Mouse (Mus musculus) retina, postnatal 1 day (tissue): ENCODE data around the gene Arpc5.
"Not testable (repeated sequence)": the region's sequence is repeated elsewhere in the genome, so short reads cannot be mapped to it uniquely, and the experiment has no call there.

Experiments
- DNase-seq: peaks from one replicate; pipeline ENCODE4 v3.0.0-alpha.2; 2012

Gene Arpc5

GRCm38 (mm10) chr1:152766032-152766772, at the start of gene Arpc5, which contains the start of gene Rgl1:
Gene Arpc5 (plus strand): TSS chr1:152766542.
Gene Rgl1 (minus strand): TSS chr1:152766351.
- DNase-seq: peak; percentile 98

DNA sequence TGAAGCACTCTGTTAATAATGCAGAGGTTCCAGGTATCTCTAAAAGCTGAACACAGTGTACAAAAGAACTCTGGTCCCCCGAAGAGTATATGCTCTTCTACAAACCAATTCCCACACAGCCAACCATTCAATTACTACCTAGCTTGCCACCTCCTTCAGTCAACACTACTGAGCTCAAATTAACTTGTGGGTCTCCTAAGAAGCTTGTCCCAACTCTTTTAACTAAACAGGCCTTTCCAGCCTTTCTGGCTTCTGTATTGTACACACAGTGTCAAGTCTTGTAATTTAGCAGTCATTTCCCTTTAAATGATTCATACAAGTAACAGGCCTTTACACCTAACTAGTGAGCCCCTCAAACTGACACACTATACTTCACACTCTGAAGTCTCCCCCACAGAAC, 49.0 kb upstream of the Arpc5 start:
- no peak for DNase-seq

DNA sequence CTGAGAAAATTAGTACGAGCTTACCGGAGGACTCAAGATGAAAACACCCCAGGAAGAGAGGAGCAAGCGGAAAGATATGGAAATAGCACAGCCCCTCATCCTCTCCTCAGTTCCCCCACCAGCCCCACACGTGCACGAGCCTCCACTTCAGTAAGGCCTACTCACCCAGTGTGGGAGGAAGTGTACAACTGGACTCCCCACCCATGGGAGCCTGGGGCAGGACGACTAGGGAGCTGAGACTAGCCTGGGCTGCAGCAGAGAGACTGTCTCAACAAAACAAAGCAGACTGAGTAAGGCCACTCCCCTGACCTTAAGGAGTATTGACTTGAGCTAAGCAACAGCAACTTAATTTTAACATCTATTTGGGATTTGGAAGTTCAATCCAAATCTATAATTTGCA, 48.1 kb upstream of the Arpc5 start:
- DNase-seq: no peak

DNA sequence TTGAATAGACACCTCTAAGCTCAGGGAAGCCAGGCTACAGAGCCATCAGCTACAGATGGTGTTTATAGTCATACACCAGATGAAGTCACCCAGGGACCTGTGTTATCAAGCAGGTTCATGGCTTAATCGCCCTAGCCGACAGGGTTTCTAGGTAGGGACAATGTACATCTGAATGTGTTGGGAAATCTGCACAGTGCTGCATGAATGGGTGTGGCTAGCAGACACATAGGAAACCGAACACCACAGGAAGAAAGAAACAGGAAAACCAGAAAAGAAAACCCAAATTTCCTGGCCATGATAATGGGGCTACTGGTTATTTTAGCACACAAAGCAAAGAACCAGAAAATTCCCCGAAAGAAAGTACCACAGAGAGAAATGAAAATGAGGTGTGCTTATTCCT, 45.4 kb upstream of the Arpc5 start:
- no peak for DNase-seq

DNA sequence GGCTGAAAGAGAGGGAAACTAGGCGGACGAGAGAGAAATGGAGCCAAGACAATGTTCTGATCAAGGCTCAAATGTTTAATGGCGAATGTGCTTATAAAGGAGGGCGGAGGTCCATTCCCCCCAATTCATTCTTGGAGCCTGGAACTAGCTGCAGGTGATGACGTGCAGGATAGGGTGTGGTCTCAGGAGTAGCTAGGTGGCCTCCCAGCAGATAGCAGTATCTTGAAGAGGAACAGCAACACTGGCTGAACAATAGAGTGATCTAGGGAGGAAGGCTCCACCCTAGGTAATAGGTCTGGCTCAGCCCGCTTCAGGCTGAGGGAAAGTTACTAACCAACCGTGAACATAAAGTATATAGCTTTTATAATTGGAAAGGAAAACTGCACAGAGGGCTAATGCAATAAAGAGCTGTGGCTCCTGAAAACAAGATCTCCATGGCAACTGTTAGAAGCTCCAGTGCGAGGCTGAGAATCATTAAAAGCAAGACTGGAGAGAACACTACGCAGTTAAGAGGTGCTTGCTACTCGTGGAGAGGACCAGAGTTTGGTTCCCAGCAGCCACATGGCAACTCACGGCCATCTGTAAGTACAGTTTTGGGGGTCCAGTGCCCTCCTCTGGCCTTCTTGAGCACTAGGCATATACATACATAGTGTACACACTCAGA, 44.7 kb upstream of the Arpc5 start:
- no peak for DNase-seq

- DNase-seq: no peak
These were observed 42.1 kb upstream of the Arpc5 start for GRCm38 (mm10) chr1:152724286-152724685.

DNA sequence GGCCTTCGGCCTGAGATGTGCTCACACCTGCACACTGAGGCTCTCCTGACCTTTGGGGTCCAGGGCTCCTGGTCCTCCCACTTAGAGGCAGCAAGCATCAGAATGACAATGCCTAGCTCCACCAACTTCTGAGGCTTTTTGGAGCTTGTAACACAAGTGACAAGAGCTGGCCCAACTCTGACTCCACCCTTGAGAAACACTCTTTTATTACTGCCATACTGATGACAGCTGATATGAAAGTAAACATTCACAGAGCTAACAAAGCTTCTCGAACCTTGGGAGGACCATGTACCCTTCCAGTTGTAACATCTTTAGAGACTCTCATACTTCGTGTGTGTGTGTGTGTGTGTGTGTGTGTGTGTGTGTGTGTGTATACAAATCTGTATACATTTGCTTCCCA, 40.2 kb upstream of the Arpc5 start:
- no peak for DNase-seq

- DNase-seq: no peak
These were observed 38.6 kb upstream of the Arpc5 start for GRCm38 (mm10) chr1:152727604-152728236.

DNA sequence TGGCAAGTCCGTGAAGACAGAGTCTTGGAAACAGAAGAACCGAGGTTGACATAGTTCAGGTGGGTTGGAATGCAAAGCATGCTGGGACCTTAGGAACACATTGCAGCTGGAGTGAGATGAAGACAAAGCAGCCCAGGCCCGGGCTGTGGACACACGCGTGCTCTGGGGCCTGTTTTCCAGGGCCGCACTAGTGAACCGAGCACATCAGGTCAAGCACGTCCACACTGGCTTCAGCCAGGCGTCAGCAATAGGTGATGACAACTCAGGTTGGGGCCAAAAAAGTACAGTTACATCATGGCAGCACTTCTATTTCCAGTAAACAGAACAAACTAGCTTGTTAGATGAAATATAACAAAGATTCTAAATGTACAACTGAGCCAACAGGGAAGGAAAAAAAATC, 27.5 kb upstream of the Arpc5 start:
- no peak for DNase-seq

DNA sequence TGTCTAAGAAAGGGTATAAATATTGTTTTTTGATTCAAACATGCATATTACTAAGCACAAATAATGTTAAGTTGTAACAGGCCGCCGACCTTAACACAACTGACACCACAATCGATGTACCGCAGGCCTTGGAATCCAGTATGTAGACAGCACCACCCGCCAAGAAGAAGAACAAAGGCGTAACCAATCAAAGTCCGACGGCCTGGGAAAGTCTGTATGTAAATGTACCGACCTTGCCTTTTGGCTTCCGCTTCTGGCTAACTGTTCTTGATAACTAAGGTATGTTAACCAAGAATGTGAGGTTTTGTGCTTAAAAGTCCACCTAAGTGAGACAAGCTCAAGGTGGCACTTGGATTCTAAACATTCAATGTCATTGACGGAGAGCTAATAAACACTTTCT, 27.0 kb upstream of the Arpc5 start:
- DNase-seq: no peak

GRCm38 (mm10) chr1:152743095-152743826, 23.1 kb upstream of the Arpc5 start:
- no peak for DNase-seq

GRCm38 (mm10) chr1:152746426-152746825, 19.9 kb upstream of the Arpc5 start:
- peak; percentile 88 for DNase-seq

DNA sequence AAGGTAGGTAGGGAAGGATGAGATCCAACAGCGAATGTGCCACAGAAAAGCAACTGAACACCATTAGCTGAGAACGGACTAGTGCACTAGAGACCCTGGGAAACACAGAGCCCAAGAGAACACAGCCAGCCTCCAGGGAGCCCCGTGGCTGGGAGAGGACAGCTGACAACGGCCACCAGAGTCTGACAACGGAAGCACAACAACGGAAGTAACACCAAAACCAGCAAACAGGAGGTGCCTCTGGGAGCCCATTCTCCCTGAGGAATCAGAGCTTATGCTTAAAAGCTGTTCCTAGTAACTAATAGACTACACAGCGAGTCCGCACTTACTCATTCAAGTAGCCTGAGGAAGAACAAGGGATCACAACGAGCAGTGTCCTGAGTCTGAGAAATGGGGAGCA, 17.1 kb upstream of the Arpc5 start:
- DNase-seq: no peak

DNA sequence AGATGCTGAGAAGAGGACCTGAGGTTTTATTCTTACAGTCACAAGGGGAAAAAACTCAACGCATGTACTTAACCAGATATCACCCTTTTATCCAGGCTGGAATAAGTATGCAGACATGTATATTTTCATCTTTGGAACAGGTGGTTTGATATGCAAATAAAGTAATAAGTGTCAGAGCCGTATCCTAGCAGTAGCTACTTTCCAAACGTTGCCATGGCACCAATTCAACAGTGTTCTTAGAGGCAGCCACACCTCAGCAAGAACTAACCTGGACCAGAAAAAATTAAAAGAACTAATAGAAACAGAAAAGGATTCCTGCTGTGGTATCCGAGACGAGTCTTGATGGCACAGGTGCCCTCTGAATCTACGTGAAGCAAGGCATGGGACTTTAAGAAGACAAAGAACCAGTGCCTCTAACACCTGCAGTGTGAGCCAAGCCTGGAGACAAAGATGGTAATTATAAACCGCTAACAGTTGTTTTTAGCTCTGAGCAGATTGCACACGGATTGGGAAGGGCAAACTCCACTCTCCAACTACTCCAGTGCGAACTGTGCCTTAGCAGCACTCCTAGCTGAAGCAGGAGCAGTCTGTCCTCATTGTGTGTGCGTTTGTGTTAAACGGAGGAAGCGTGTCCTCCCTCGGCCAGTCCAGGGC, 15.9 kb upstream of the Arpc5 start, which contains the start of gene Apobec4:
TSS of gene Apobec4 (plus strand) at position 240 of the 654 bp plus-strand sequence.
- no peak for DNase-seq

- DNase-seq: no peak
These were observed 4.6 kb upstream of the Arpc5 start for GRCm38 (mm10) chr1:152761791-152762190.

- DNase-seq: peak; percentile 48
These were observed 734 bp downstream of the Arpc5 start for GRCm38 (mm10) chr1:152766804-152767748.

- DNase-seq: peak; percentile 88
These were observed 1.6 kb downstream of the Arpc5 start for GRCm38 (mm10) chr1:152767749-152768488.

GRCm38 (mm10) chr1:152771016-152771415, 4.7 kb downstream of the Arpc5 start:
- no peak for DNase-seq

- DNase-seq: not testable (repeated sequence)
These were observed 8.3 kb downstream of the Arpc5 start for GRCm38 (mm10) chr1:152774601-152775000.

GRCm38 (mm10) chr1:152779071-152779737, 12.9 kb downstream of the Arpc5 start:
- DNase-seq: peak; percentile 72
